Mouse (Mus musculus) ES-E14 (cell line): ENCODE results near the gene P2rx1. TPM values are rescaled to one million over a fixed set of nuclear protein-coding genes. Genes with fewer than 3 reads are reported as not detected.

ENCODE experiments used
- DNase-seq: peaks from one replicate; pipeline ENCODE4 v3.0.0-alpha.2; 2013; ENCODE audit warnings: low read depth, low spot score
- H3K27ac ChIP-seq: 2 replicates; pipeline ENCODE4 v1.5.1; 2012; ENCODE audit warnings: low read depth, mild to moderate bottlenecking, low read length, moderate library complexity, mixed read lengths; ENCODE audit not compliant: poor library complexity, insufficient read depth, severe bottlenecking
- H3K36me3 ChIP-seq: 2 replicates; pipeline ENCODE4 v1.6.1; 2012; ENCODE audit warnings: mild to moderate bottlenecking, low read length, moderate library complexity, mixed read lengths; ENCODE audit not compliant: control insufficient read depth, poor library complexity, insufficient read depth, severe bottlenecking
- H3K4me1 ChIP-seq, 2 experiments: fragments of 150-350 bp in 1 of 2; sonication (generic) in 1 of 2; 2 replicates each; pipeline ENCODE4 v1.6.1; 2012; ENCODE audit warnings: low read length in 2 of 2, mild to moderate bottlenecking in 1 of 2, mixed read lengths in 1 of 2; ENCODE audit not compliant: control insufficient read depth in 2 of 2, insufficient read depth in 2 of 2, poor library complexity in 1 of 2
- H3K4me3 ChIP-seq, 2 experiments: fragments of 150-350 bp in 1 of 2; sonication (generic) in 1 of 2; 2 replicates each; pipeline ENCODE4 v1.5.1; 2012; ENCODE audit warnings: low read length in 2 of 2, low read depth in 1 of 2, mild to moderate bottlenecking in 1 of 2, mixed read lengths in 1 of 2; ENCODE audit not compliant: insufficient read depth in 1 of 2, poor library complexity in 1 of 2, severe bottlenecking in 1 of 2
- H3K9ac ChIP-seq: 2 replicates; pipeline ENCODE4 v1.6.1; 2012; ENCODE audit warnings: low read depth, mild to moderate bottlenecking, low read length, mixed read lengths; ENCODE audit not compliant: poor library complexity, insufficient read depth, severe bottlenecking
- H3K9me3 ChIP-seq: fragments of 150-350 bp; sonication (generic); 2 replicates; pipeline ENCODE4 v1.6.1; 2012; ENCODE audit warnings: low read depth, mild to moderate bottlenecking, low read length; ENCODE audit not compliant: control insufficient read depth, insufficient read depth
- CHD2 ChIP-seq: IDR thresholded peaks from 2 replicates; pipeline ENCODE4 v1.6.1; 2014; ENCODE audit warnings: mild to moderate bottlenecking, low read depth, low read length, inconsistent platforms
- HCFC1 ChIP-seq: IDR thresholded peaks from 2 replicates; pipeline ENCODE4 v1.6.1; 2012; ENCODE audit warnings: low read length, inconsistent platforms, borderline replicate concordance; ENCODE audit not compliant: insufficient read depth
- MAFK ChIP-seq: IDR thresholded peaks from 2 replicates; pipeline ENCODE4 v1.6.1; 2014; ENCODE audit warnings: mild to moderate bottlenecking, low read depth, low read length, inconsistent platforms; ENCODE audit not compliant: insufficient read depth
- ZC3H11A ChIP-seq: IDR thresholded peaks from 2 replicates; pipeline ENCODE4 v1.6.1; 2012; ENCODE audit warnings: low read depth, mild to moderate bottlenecking, inconsistent platforms, low read length, borderline replicate concordance
- ZNF384 ChIP-seq: IDR thresholded peaks from 2 replicates; pipeline ENCODE4 v1.6.1; 2012; ENCODE audit warnings: low read depth, low read length, inconsistent platforms
- in situ Hi-C, 2 experiments: fragments of 600-800 bp; cut with MboI; formaldehyde crosslinking; loops; one replicate each; pipeline ENCODE4 v1.15.1; 2025; ENCODE audit warnings: low sequenced_read_pairs in 2 of 2, inconsistent platforms in 1 of 2; ENCODE audit not compliant: unreplicated experiment in 2 of 2
- total RNA-seq: library from RNA; depleted of rRNA; stranded (reverse); fragments of 300-350 nt; gene quantifications from 2 replicates; pipeline ENCODE4 v1.2.3, GENCODE M21; 2012

The P2rx1 gene
- total RNA-seq, 1 experiment = 0.36 TPM

GRCm38 (mm10) chr11:73007698-73008481 is 9.0 kb downstream of the P2rx1 start:
- Histone ChIP-seq H3K4me1 (no peaks in the 10 kb centered on the region), H3K4me3 (no peak overlapping the region), H3K36me3 (no peaks in the 10 kb centered on the region), H3K27ac (no peak overlapping the region), H3K9ac (no peak overlapping the region), H3K9me3 (no peaks in the 10 kb centered on the region)
- in situ Hi-C loops = no loop called here
- no peak for DNase-seq
- no peak for TF ChIP-seq ZNF384
- peak; percentile 46; the same call in 1 of the 2 replicates for TF ChIP-seq ZC3H11A
- TF ChIP-seq HCFC1 = no peak
- no peak for TF ChIP-seq MAFK
- no peak for TF ChIP-seq CHD2

GRCm38 (mm10) chr11:73008826-73009225 is 9.9 kb downstream of the P2rx1 start:
- Histone ChIP-seq H3K4me1 (no peaks in the 10 kb centered on the region), H3K9me3 (no peaks in the 10 kb centered on the region), H3K36me3 (no peaks in the 10 kb centered on the region), H3K27ac (no peak overlapping the region), H3K4me3 (no peak overlapping the region), H3K9ac (no peak overlapping the region)
- in situ Hi-C loops = no loop called here
- no peak for TF ChIP-seq MAFK
- no peak for TF ChIP-seq HCFC1
- TF ChIP-seq ZC3H11A = no peak
- no peak for TF ChIP-seq CHD2
- no peak for TF ChIP-seq ZNF384
- DNase-seq = no peak

- no peak overlapping the region for H3K27ac ChIP-seq
- TF ChIP-seq ZC3H11A (no peak), MAFK (no peak), ZNF384 (no peak), HCFC1 (no peak), CHD2 (no peak)
- H3K36me3 ChIP-seq = no peaks in the 10 kb centered on the region
- H3K9ac ChIP-seq = no peak overlapping the region
- no peaks in the 10 kb centered on the region for H3K4me1 ChIP-seq
- in situ Hi-C loops = no loop called here
- H3K4me3 ChIP-seq = no peak overlapping the region
- H3K9me3 ChIP-seq = no peaks in the 10 kb centered on the region
- DNase-seq = no peak
These were observed 10.8 kb downstream of the P2rx1 start for GRCm38 (mm10) chr11:73009531-73010274.

GRCm38 (mm10) chr11:73013981-73014380 is 15.1 kb downstream of the P2rx1 start:
- Histone ChIP-seq H3K9ac (no peak overlapping the region), H3K4me3 (no peak overlapping the region), H3K27ac (no peak overlapping the region), H3K4me1 (no peaks in the 10 kb centered on the region), H3K36me3 (no peaks in the 10 kb centered on the region), H3K9me3 (no peaks in the 10 kb centered on the region)
- TF ChIP-seq MAFK (no peak), ZNF384 (no peak), HCFC1 (no peak), CHD2 (no peak), ZC3H11A (no peak)
- DNase-seq = no peak
- in situ Hi-C loops = no loop called here
